Mouse (Mus musculus) naive thymus-derived CD4-positive, alpha-beta T cell, adult 2 months (primary cell): Measurements from ENCODE around the gene Taok1.
"Not testable (repeated sequence)": the region's sequence is repeated elsewhere in the genome, so short reads cannot be mapped to it uniquely, and the experiment has no call there.

Source experiments
- DNase-seq: peaks from one replicate; pipeline ENCODE4 v3.0.0-alpha.2; 2011; ENCODE audit warnings: low read depth

Taok1 gene

DNA sequence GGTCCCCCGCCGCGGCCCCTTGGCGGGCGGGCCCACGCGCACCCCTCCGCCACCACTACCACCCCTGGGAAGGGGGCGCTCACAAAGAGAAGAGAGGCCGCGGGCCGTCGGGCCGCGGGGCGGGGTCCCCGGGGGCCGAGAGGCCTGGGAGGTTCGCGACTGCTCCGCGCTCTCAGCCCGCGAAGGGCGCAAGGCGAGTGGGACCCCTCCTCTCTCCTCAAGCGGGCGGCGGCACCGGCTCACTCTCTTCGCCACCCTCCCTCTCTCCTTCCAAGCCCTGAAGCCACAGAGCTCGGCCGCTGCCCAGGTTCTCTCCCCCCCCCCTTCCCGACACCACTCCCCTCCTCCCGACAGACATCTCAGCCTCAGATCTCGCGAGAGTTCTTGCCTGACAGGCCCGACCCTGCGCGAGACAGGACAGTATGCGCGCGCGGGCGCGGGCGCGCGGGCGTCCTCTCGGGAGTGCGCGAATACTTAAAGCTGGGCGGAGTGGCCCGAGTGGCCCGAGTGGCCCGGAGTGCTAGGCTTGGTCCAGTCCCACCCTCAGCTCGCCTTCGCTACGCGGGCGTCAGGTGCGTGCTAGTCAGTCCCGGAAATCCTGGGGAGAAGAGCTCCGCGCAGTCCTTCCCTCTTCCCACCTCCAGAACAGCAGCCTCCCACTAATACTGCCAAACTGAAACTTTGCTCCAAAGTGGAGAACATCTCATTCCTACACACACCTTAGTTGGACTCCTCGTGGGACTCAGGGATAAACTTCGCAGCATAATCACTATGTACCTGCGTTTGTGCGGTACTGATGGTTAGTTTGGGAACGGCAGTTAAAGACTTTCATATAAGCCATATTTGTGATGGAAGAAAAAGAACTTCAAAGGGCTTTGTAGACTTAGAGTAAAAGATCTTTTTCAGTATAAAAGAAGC is at the start of gene Taok1:
Gene Taok1, minus strand, starts transcription at position 278 of the 918 bp plus-strand sequence.
- DNase-seq = peak; percentile 97

DNA sequence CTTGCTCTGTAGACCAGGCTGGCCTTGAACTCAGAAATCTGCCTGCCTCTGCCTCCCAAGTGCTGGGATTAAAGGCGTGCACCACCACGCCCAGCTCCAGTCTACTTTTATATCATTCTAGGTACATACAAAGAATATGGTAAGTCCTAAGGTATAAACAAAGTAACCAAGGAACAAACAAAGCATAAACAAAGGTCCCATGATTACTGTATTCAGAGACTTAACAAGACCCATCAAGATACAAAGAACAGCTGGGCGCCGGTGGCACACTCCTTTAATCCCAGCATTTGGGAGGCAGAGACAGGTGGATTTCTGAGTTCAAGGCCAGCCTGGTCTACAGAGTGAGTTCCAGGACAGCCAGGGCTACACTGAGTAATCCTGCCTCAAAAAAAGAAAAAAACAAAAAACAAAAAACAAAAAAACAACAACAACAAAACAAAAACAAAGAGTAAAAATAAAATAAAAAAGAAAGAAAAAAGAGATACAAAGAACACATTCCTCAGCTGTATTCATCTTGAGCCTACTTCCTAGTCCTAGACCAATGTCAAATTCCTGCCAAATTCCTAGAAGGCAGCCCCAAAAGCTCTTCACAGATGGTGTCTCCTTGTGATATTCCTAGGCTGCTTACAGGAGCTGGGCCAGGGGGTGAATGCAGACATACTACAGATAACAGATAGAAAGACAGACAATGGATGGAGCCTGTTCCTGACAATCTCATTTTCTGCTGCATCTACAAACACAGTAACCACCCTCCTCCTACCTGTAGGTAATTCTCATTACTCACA is 46.0 kb upstream of the Taok1 start:
- DNase-seq = not testable (repeated sequence)

DNA sequence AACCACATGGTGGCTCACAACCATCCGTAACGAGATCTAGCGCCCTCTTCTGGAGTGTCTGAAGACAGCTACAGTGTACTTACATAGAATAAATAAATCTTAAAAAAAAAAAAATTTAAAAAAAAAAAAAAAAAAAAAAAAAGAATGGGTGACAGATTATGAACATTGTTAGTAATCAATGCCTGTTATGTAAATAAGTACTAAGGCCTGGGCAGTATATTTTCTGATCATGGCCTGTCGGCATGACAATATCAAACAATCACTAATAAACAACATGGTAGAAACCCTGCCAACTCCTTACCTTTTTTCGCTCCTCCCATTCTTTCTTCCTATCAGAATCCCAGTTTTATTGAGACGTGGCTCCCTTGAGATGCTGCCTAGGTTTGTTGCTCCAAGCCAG is 44.9 kb upstream of the Taok1 start:
- no peak for DNase-seq

DNA sequence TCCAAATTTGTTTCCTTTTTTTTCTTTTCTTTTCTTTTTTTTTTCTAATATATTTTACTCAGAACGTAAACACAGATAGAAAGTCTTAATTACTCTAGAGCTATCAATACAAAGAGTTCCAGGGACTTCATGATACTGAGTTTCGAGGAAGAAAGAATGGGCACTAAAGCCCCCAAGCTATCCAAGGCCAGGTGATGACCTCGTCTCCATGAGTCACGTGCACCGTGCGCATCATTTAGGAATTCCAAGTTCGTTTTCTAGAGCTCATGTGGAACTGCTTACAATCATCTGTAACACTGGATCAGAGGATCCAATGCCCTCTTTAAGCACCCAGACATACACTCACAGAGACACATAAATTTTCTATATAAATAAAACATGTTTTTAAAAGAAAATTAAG is 41.3 kb upstream of the Taok1 start:
- no peak for DNase-seq

DNA sequence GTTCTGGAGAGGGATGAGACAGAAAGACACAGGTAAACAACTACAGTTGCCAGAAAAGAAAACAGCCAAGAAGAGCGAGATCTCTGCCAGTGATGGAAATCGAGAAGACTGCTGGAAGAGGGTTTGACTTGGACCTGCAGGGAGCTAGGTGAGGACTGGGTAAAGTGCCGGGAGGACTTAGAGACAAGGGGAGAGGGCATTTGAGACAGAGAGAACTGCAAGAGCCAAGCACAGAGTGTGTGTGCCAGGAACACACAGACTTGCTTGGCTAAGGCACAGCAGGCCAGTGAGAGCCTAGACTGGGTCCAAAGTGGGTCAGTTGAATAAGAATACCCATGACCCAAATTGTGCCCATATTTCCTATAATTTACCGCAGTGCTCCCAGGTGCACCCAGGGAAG is 37.9 kb upstream of the Taok1 start:
- DNase-seq = no peak

DNA sequence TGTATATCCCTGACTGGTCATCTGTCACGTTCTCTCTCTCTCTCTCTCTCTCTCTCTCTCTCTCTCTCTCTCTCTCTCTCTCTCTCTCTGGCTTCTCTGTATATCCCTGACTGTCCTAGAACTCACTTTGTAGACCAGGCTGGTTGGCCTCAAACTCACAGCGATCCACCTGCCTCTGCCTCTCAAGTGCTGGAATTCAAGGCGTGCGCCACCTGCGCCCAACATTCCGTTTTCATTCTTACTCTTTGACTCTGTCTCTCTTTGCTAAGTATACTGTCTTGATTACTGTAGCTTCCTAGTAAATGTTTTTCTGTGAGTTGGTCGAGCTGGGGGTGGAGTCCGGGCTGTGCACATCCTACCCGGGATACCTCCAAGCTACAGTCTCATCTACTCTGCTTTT is 33.8 kb upstream of the Taok1 start:
- no peak for DNase-seq

DNA sequence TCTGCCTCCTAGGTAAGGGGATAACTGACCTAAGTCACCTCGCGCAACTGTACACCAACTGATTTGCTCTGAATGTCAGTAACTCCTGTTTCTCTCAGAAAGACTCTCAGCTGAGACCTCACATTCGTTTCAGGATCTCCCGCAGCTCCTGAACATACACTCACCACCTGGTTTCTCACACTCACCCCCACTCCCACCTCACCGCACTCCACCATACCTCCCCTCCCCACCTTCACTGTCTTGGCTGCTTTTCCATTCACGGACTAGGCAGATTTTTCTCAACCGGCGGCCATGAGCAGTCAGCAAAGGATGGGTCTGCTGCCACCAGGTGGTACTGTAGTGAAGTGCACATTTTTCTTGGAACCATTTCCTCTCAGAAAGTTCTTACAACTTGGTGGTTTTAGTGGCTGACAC is 22.6 kb upstream of the Taok1 start:
- peak; percentile 94 for DNase-seq

DNA sequence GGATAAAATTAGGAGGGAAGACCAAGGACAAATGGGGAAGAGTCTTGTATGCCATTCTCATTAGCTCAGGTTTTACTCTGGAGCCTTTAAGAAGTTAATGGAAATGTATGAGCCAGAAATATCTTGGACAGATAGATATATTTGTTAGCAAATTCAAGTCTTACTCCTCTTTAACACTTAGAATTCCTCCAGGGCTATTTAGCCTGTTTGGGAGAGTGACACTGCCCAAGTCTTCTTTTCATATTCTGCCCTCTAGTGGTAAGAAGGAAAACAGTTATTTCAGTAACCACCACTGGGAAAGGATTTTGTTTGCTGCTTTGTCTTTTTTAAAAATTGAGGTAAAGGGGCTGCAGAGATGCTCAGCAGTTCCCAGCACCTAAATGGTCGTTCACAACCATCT is 21.9 kb upstream of the Taok1 start:
- peak; percentile 72 for DNase-seq

DNA sequence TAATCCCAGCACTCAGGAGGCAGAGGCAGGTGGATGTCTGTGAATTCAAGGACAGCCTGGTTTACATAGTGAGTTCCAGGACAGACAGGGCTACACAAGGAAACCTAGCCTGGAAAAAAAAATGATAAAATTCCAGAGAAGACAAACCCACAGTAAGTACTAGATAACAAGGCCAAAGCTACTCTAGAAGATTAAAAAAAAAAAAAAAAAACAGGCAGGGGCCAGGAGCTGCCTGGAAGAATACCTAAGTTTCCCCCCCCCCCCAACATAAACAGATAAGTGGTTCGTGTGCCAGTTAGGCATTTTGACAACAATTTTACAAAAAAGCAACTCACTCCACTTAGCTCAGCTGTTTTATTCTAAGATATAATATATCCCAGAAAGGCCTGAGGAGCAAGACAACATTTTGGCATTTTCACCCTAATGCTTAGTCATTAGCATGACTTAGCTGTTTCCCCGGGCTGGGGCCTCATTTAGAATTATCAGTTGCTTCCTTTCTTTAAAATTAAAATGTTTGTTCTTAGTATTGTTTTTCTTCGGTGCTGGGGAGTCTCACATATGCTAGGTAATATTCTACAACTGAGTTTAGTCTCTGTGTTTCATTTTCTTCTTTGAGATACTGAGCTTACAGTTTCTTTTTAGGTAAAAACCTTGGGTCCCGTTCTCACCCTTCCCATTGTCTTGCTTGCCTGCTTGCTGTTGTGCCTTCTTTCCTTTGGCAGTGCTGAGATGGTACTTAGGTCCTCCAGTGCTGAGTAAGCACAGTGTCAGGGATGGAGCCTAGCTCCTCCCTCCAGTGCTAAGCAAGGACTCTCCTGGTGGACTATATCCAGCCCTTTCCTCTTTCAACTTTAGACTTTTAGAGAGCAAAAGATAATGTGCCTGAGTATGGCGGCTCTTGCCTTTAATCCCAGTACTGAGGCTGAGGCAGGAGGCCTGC is 19.3 kb upstream of the Taok1 start:
- DNase-seq = no peak

DNA sequence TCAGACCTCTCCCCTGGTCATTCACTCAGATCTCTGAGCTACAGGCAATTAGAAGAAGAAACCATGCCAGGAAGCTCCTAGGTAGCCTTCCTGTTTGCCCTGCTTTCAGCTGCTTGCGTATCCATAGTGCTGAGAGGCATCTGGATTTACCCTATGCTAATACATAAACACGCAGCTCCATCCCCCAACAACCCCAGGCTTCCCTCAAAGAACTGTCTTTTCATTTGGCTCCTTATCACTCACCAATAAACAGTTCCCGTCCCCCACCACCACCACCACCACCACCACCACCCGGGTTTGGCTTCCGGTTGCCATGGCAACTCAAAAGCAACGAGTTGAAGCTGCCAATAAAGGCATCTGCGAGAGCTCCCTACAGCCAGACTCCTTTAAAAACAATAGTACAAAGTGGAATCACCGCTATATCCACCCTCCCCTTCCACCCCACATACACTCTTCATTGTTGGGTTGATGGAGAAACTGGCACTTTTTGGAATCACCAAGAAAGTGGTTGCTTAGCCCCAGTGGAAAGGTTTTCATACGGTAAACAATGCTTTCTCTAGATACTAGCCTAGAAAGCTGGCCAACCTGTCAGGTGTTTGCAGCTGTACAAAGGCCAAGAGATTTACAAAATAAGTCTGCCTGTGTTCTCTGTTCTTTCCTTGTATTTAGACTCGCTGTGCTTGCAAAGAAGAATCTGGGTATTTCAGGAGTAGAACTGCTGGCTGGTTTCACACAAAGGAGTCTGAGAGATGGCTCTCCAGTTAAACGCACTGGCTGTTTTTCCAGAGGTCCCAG is 17.6 kb upstream of the Taok1 start:
- peak; percentile 84 for DNase-seq

DNA sequence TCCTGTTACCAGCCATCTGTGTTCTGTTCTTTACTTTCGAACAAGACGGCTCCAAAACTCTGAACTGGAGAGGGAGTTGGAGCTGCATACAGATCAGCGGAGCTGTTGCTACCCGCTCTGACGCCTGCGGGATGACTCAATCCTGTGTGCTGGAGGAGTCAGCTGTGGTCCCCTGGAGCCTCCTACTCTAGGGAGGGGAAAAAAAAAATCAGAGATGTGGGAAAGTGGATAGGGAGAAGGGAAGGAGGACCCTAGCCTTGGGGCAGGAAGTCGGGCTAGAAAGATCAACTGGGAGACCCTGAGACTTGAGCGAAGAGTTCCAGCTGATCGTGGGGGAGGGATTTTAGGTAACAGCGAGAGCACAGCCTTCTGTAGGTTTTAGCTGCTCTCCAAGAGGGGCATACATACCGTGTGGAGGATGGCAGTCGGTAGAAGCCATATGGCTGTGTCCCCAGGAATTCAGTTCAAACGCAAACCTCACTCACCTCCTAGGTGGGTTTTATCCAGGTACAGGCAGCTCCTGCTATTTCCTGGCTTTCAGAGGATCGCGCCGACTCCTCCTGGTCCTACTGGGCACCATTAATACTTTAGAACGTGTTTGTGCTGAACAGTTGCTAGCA is 16.9 kb upstream of the Taok1 start:
- DNase-seq = no peak

DNA sequence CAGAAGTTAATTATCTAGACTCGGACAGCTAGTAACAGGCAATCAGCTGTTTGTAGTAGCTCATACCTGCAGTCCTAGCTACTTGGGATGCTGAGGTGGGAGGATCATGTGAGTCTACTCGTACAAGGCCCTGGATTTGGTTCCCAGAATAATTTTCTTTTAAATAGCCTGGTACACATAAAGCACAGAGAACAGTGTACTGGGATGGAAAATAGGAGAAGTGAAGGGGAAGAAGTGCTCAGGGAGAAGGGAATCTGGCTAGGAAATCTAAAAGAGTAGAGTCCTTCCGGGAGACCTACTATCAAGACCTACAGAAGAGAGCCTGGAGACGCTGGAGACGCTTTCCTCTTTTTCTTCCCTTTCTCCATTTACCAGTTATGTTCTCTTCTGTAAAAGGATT is 16.4 kb upstream of the Taok1 start:
- DNase-seq = no peak

DNA sequence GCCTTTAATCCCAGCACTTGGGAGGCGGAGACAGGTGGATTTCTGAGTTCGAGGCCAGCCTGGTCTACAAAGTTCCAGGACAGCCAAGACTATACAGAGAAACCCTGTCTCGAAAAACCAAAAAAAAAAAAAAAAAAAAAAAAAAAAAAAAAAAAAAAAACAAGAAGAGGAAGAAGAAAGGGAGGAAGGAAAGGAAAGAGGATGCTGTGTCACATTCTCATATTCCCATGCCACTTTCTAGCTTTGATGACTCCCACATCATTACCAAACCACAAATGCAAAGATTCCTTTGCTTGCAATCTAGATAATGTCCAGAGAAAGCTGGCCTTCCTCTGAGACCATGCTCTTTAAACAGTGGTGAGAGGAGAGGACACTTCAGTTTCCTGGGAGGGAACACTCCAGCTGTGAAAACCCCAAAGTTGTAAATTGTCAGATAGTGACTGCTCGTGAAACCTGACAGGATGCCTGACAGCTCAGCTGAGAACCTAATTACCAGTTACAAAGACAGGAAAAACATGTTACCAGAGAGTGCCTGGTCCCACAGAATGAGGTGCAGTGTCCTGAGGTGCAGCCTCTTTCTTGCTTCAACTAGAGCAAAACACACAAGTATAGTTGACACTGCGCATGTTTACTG is 14.4 kb upstream of the Taok1 start:
- no peak for DNase-seq

DNA sequence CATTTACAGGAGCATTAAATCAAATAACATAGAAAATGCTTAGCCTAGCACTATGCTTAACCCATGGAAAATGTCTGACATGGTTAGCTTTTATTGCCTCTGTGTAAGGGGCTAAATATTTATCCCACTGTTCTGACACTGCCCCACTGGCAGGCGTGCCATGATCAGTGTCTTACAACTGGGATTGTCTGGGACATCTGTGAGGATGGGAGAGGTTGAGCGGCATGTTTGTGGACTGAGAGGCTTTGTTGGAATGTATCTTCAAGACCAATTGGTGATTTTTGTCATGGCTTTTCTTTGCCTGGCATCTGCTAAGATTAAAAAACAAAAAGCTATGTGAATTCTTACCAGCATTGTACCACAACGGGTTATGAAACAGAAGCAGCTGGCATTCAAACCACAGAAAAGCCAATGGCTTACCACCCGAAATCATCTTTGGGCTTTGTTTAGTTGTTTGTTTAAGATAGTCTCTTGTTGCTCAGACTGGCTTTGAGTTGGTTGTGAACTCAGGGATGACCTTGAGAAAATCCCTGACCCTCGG is 7.5 kb upstream of the Taok1 start:
- DNase-seq = no peak

DNA sequence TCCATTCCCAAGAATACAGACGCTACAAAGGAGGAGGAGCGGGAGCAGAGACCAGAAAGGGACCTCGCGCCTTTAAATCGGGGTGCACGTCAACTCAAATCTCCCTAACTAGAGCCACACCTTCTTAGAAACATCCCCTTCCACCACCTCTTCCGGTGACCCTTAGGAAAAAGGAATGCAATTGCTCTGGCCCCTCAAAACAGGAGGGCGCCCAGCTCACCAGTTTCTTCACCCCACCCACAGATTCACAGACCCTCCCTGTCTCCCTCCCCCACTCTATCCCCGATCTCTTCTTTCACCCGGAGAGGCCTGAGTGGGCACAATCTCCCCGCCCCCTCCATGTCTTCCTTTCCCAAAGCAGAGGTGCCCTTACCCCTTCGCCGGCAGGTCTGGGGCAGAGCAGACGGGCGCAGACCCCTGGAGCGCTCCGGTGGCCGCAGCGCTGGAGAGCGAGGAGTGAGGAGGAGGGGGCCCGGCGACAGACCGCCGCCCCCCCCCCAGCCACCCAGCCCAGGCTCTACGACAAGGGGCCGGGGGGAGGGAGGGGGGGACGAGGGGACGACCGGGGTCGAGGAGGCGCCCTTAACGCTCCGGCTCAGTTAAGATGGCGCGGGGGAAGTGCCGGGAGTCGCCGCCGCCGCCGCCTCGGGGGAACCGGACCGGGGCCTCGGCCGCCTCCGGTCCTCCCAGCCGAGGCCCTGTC is 629 bp downstream of the Taok1 start:
- DNase-seq = peak; percentile 56

DNA sequence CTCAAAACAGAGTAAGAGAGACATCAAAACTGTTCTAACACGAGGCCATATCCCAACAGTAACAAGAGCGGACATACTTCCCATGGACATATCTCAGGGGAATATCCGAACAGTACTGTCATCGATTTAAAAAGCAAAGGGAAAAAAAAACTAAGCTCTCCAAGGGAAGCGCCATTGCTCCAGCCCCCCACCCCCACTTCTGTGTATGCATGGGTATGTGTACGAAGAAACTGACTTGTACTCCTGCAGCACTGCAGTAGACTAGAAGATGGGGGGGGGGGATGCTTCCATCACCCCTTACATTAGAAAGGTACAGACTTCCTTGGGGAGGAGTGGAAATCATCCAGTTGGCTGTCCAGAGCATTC is 1.2 kb downstream of the Taok1 start:
- DNase-seq = no peak

DNA sequence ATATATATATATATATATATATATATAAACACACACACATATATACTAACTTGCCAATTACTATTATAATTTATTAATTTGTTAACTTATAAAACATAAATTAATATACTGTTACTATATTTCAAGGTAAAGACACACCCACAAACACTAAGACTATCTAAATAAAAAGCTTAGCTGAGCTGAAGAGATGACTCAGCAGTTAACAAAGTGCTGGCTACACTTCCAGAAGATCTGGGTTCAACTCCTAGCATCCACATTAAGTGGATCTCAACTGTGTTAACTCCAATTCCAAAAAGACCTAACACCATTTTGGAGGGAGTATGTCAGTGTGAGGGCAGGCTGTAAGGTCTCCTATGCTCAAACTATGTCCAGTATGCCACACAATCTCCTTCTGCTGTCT is 10.3 kb downstream of the Taok1 start:
- no peak for DNase-seq

DNA sequence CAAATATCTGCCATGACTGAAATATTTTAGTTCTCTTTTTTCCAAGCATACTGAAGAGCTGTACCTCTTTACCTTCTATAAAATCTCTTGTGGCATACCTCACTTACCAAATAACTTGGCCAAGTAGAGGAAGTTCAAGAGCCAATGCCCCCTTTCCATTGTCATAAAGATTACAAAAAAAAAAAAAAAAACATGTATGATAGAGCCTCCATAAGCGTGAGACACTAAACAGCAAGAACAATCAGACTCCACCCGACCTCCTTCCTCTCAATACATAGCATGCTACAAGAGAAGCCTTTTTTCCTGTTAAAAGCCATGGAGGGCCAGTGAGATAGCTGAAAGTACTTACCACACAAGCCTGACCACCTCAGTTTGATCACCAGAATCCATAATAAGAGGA is 16.2 kb downstream of the Taok1 start:
- DNase-seq = no peak

DNA sequence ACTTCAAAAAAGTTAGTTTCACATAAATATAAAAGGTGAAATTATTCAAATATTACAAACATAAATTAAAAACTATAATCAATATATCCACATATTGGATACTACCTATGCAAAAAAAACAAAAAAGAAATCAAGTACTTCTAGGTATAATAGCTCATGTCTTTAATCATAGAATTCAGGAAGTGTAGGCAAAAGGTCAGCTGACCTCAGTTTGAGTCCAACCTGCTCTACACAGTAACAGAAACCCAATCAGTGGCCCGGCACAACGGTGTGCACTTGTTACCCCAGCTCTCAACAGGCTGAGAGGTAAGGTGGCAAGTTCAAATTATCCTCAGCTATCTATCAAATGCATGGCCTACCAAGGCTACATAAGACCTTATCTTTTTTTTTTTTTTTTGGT is 16.8 kb downstream of the Taok1 start:
- no peak for DNase-seq

DNA sequence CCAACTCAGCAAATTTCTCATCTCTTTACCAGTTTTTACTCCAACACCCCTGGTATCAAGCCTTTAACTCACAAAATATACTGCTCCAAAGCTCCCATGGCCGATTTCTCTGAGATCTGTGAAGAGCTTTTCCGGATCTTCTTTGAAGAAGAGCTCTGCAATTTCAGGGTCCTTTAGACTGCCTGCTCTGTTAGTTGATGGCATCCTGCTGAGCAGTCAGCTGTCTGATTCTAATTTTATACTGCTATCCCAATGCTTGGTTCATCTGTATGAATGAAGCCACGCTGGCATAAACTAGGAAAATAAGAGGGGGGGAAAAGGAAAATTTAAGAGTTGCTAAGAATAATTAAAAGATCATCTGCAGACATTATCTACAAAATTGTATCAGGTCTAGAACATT is 22.4 kb downstream of the Taok1 start:
- no peak for DNase-seq
